Mouse (Mus musculus) liver, adult 2 months (tissue): ENCODE results near the gene Pabpn1l.

Source experiments
- CTCF ChIP-seq: fragments of 200-500 bp; IDR thresholded peaks from 2 replicates; pipeline ENCODE4 v1.5.1; 2011; ENCODE audit warnings: low read depth, low read length, control low read depth
- POLR2A ChIP-seq: fragments of 200-500 bp; IDR thresholded peaks from 2 replicates; pipeline ENCODE4 v1.6.1; 2011; ENCODE audit warnings: low read length, control low read depth; ENCODE audit not compliant: insufficient read depth; ENCODE audit errors: extremely low read depth

DNA sequence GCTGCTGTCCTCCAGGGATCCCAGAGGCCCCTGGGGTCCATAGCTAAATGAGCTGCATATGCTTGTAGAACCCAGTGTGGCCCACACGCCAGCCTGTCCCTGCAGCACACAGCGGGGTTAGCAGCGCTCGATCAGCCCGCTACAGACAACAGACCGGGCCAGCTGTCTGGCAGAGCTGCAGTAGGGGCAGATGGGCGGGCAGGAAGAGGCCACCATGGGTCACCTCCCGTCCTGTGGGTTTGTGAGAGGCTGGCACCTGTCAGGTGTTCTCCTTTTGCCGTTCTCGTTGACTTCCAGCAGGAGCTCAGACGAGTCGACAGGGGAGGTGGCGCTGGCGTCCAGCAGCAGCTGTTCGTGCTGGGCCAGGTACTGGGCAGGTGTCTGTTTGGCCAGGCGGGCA is 16.1 kb upstream of the Pabpn1l start:
- no peak for TF ChIP-seq CTCF
- TF ChIP-seq POLR2A: no peak
